Mouse (Mus musculus): ENCODE measurements around the gene Zfp46. TPM values are rescaled to one million over a fixed set of nuclear protein-coding genes. Genes with fewer than 3 reads are reported as not detected.

The Zfp46 gene
- polyA plus RNA-seq (2015; fragmentation: Nextera tagmentation; extraction: Ambion mirVana): 42.8 and 43.2 TPM in 2 replicates

- Histone ChIP-seq H3K9me3 (no peaks in the 10 kb centered on the region), H3K9ac (peak within 1 kb of the TSS; percentile 46), H3K4me3 (peak within 1 kb of the TSS; percentile 75), H3K4me2 (peak within 1 kb of the TSS; percentile 87), H3K4me1 (peaks cover 41% of the 10 kb centered on the region), H3K27me3 (replicated peaks) (peaks cover 5% of the 10 kb centered on the region; the same call in 1 of the 2 replicates), H3K36me3 (replicated peaks) (peaks cover 9% of the 10 kb centered on the region; the same call in 1 of the 2 replicates), H3K27ac (peak within 1 kb of the TSS; percentile 92)
- WGBS: 16% methylated on average over 5 of the region's 5 CpGs
- 0 out of 2 replicates have a peak, but pooled peaks have one; percentile 7 for ATAC-seq (replicated peaks)
Observed at GRCm38 (mm10) chr4:136284455-136284854, at the start of gene Zfp46. Gene Zfp46 (plus strand): TSS chr4:136284683.

- H3K4me2 ChIP-seq: no peak overlapping the region
- H3K27ac ChIP-seq: no peak overlapping the region
- H3K9ac ChIP-seq: no peak overlapping the region
- no peak for ATAC-seq (replicated peaks)
- H3K27me3 ChIP-seq (replicated peaks): peaks cover 18% of the 10 kb centered on the region
- no peaks in the 10 kb centered on the region for H3K9me3 ChIP-seq
- WGBS: 33% methylated on average over 13 of the region's 13 CpGs
- no peak overlapping the region for H3K4me3 ChIP-seq
- H3K36me3 ChIP-seq (replicated peaks): no peaks in the 10 kb centered on the region
- no peaks in the 10 kb centered on the region for H3K4me1 ChIP-seq
Observed at GRCm38 (mm10) chr4:136238669-136239068, 45.8 kb upstream of the Zfp46 start.

- Histone ChIP-seq H3K27ac (no peak overlapping the region), H3K36me3 (replicated peaks) (no peaks in the 10 kb centered on the region), H3K4me2 (no peak overlapping the region), H3K9ac (no peak overlapping the region), H3K4me1 (no peaks in the 10 kb centered on the region), H3K4me3 (no peak overlapping the region), H3K9me3 (no peaks in the 10 kb centered on the region), H3K27me3 (replicated peaks) (peaks cover 18% of the 10 kb centered on the region)
- WGBS: 79% methylated on average over 9 of the region's 9 CpGs
- no peak for ATAC-seq (replicated peaks)
Observed at GRCm38 (mm10) chr4:136239111-136239510, 45.4 kb upstream of the Zfp46 start.

GRCm38 (mm10) chr4:136239622-136240021 is 44.9 kb upstream of the Zfp46 start:
- H3K4me1 ChIP-seq: no peaks in the 10 kb centered on the region
- H3K4me2 ChIP-seq: no peak overlapping the region
- H3K9me3 ChIP-seq: no peaks in the 10 kb centered on the region
- peaks cover 18% of the 10 kb centered on the region for H3K27me3 ChIP-seq (replicated peaks)
- WGBS: 16% methylated on average over 8 of the region's 8 CpGs
- H3K4me3 ChIP-seq: no peak overlapping the region
- H3K9ac ChIP-seq: no peak overlapping the region
- no peak overlapping the region for H3K27ac ChIP-seq
- H3K36me3 ChIP-seq (replicated peaks): no peaks in the 10 kb centered on the region
- ATAC-seq (replicated peaks): no peak

- WGBS: 74% methylated on average over 14 of the region's 14 CpGs
- no peaks in the 10 kb centered on the region for H3K4me1 ChIP-seq
- H3K4me2 ChIP-seq: no peak overlapping the region
- no peak for ATAC-seq (replicated peaks)
- H3K9me3 ChIP-seq: no peaks in the 10 kb centered on the region
- no peak overlapping the region for H3K4me3 ChIP-seq
- H3K9ac ChIP-seq: no peak overlapping the region
- no peaks in the 10 kb centered on the region for H3K36me3 ChIP-seq (replicated peaks)
- peaks cover 20% of the 10 kb centered on the region for H3K27me3 ChIP-seq (replicated peaks)
- H3K27ac ChIP-seq: no peak overlapping the region
Observed at GRCm38 (mm10) chr4:136240123-136240522, 44.4 kb upstream of the Zfp46 start.

GRCm38 (mm10) chr4:136240955-136241354 is 43.5 kb upstream of the Zfp46 start:
- Histone ChIP-seq H3K9ac (no peak overlapping the region), H3K4me2 (no peak overlapping the region), H3K27me3 (replicated peaks) (peaks cover 27% of the 10 kb centered on the region), H3K9me3 (no peaks in the 10 kb centered on the region), H3K4me1 (no peaks in the 10 kb centered on the region), H3K36me3 (replicated peaks) (no peaks in the 10 kb centered on the region), H3K4me3 (no peak overlapping the region), H3K27ac (no peak overlapping the region)
- WGBS: 30% methylated on average over 8 of the region's 8 CpGs
- ATAC-seq (replicated peaks): no peak; the same call in 1 of the 2 replicates

GRCm38 (mm10) chr4:136242065-136242703 is 42.3 kb upstream of the Zfp46 start:
- no peak overlapping the region for H3K27ac ChIP-seq
- H3K4me3 ChIP-seq: no peak overlapping the region
- H3K4me2 ChIP-seq: no peak overlapping the region
- ATAC-seq (replicated peaks): no peak
- H3K9me3 ChIP-seq: no peaks in the 10 kb centered on the region
- peaks cover 10% of the 10 kb centered on the region; the same call in 1 of the 2 replicates for H3K4me1 ChIP-seq
- H3K9ac ChIP-seq: no peak overlapping the region
- 47% methylated on average over 8 of the region's 8 CpGs for WGBS
- H3K27me3 ChIP-seq (replicated peaks): peaks cover 37% of the 10 kb centered on the region
- no peaks in the 10 kb centered on the region for H3K36me3 ChIP-seq (replicated peaks)

GRCm38 (mm10) chr4:136242728-136243127 is 41.8 kb upstream of the Zfp46 start:
- Histone ChIP-seq H3K9me3 (no peaks in the 10 kb centered on the region), H3K27me3 (replicated peaks) (peaks cover 40% of the 10 kb centered on the region), H3K4me3 (no peak overlapping the region), H3K27ac (no peak overlapping the region), H3K36me3 (replicated peaks) (no peaks in the 10 kb centered on the region), H3K9ac (no peak overlapping the region), H3K4me2 (no peak overlapping the region), H3K4me1 (peaks cover 15% of the 10 kb centered on the region)
- 79% methylated on average over 7 of the region's 7 CpGs for WGBS
- no peak for ATAC-seq (replicated peaks)

GRCm38 (mm10) chr4:136244208-136244607 is 40.3 kb upstream of the Zfp46 start:
- H3K9ac ChIP-seq: no peak overlapping the region
- H3K4me3 ChIP-seq: no peak overlapping the region
- no peak for ATAC-seq (replicated peaks)
- H3K4me2 ChIP-seq: no peak overlapping the region
- H3K9me3 ChIP-seq: no peaks in the 10 kb centered on the region
- peaks cover 30% of the 10 kb centered on the region for H3K4me1 ChIP-seq
- H3K27me3 ChIP-seq (replicated peaks): peaks cover 40% of the 10 kb centered on the region
- H3K27ac ChIP-seq: no peak overlapping the region
- 75% methylated on average over 7 of the region's 7 CpGs for WGBS
- H3K36me3 ChIP-seq (replicated peaks): no peaks in the 10 kb centered on the region

- 33% methylated on average over 5 of the region's 5 CpGs for WGBS
Observed at GRCm38 (mm10) chr4:136245681-136246080, 38.8 kb upstream of the Zfp46 start.

GRCm38 (mm10) chr4:136246568-136246969 is 37.9 kb upstream of the Zfp46 start:
- H3K4me1 ChIP-seq: peaks cover 32% of the 10 kb centered on the region
- H3K9ac ChIP-seq: no peak overlapping the region
- 7% methylated on average over 12 of the region's 12 CpGs for WGBS
- no peak overlapping the region for H3K4me2 ChIP-seq
- no peak for ATAC-seq (replicated peaks)
- peaks cover 54% of the 10 kb centered on the region for H3K27me3 ChIP-seq (replicated peaks)
- no peaks in the 10 kb centered on the region for H3K9me3 ChIP-seq
- no peak overlapping the region for H3K27ac ChIP-seq
- H3K4me3 ChIP-seq: no peak overlapping the region
- H3K36me3 ChIP-seq (replicated peaks): no peaks in the 10 kb centered on the region

More at GRCm38 (mm10) chr4:136245681-136246080, 38.8 kb upstream of the Zfp46 start:
- Histone ChIP-seq H3K9me3 (no peaks in the 10 kb centered on the region), H3K27me3 (replicated peaks) (peaks cover 54% of the 10 kb centered on the region), H3K4me3 (no peak overlapping the region), H3K9ac (no peak overlapping the region), H3K4me2 (no peak overlapping the region), H3K36me3 (replicated peaks) (no peaks in the 10 kb centered on the region), H3K4me1 (peaks cover 32% of the 10 kb centered on the region), H3K27ac (no peak overlapping the region)
- no peak for ATAC-seq (replicated peaks)

GRCm38 (mm10) chr4:136247386-136247728 is 37.1 kb upstream of the Zfp46 start:
- Histone ChIP-seq H3K27ac (no peak overlapping the region), H3K9me3 (no peaks in the 10 kb centered on the region), H3K4me2 (peak overlapping the region; percentile 53), H3K9ac (no peak overlapping the region), H3K27me3 (replicated peaks) (peaks cover 54% of the 10 kb centered on the region), H3K36me3 (replicated peaks) (no peaks in the 10 kb centered on the region), H3K4me3 (peak overlapping the region; percentile 30), H3K4me1 (peaks cover 32% of the 10 kb centered on the region)
- WGBS: 1% methylated on average over 14 of the region's 14 CpGs
- ATAC-seq (replicated peaks): no peak

Measured in midbrain, embryonic 15.5 days (tissue).